Mouse (Mus musculus): ENCODE measurements around the gene Galm. TPM values are rescaled to one million over a fixed set of nuclear protein-coding genes. Genes with fewer than 3 reads are reported as not detected.
"Not testable (repeated sequence)": the region's sequence is repeated elsewhere in the genome, so short reads cannot be mapped to it uniquely, and the experiment has no call there.

Galm gene
- polyA plus RNA-seq, 1 experiment, result not detected

DNA sequence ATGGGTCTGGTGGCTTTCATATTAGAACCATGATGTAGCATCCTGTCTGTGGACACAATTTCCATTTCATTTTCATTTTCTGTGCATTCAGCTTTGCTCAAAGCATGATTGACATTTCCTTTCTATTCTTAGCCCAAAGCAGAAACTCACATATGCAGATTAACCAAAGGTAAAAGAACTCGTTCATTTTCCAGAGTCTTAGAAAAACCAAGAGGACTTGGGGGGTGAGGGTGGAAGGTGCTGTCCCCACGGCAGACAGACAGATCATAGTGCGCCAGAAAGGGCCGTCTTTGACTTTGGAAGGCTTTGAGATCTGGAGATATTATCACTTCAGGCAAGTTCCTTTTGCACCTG, 48.1 kb downstream of the Galm start:
- H3K4me1 ChIP-seq (ENCODE audit: control insufficient read depth), result no peaks in the 10 kb centered on the region
- H3K4me3 ChIP-seq (replicated peaks), result no peak overlapping the region
- TF ChIP-seq TAL1 (IDR thresholded peaks at IDR 0.05; ENCODE audit: low read length), result no peak
- H3K27me3 ChIP-seq (ENCODE audit: control insufficient read depth), result peaks cover 3% of the 10 kb centered on the region; the same call in 1 of the 2 replicates
- no peaks in the 10 kb centered on the region for H3K36me3 ChIP-seq (ENCODE audit: control insufficient read depth)
- H3K9me3 ChIP-seq (ENCODE audit: control insufficient read depth, low read length), result no peaks in the 10 kb centered on the region

DNA sequence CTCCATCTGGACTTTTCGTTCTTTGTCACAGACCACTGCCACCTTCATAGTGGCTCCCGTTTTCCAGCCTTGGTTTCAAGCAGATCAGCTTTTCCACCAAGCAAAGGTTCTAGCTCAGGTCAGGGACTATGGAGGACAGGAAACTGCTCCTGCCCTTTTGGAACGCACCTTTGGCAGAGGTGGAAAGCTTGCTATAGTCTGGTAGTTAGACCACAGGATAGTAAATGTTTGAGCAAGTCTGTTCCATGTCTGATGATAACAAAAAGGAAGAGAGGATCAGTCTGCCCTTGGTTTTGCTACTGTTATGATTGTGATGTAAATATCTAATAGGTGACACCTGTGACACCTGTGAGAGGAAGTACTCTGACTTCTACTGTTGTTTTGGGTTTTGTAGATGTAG, 48.7 kb downstream of the Galm start:
- no peak for TF ChIP-seq TAL1 (IDR thresholded peaks at IDR 0.05; ENCODE audit: low read length)
- TF ChIP-seq GATA1 (IDR thresholded peaks at IDR 0.05; ENCODE audit: low read length), result no peak
- no peaks in the 10 kb centered on the region for H3K4me1 ChIP-seq (ENCODE audit: control insufficient read depth)
- no peak overlapping the region for H3K4me3 ChIP-seq (replicated peaks)
- H3K36me3 ChIP-seq (ENCODE audit: control insufficient read depth), result no peaks in the 10 kb centered on the region
- H3K9me3 ChIP-seq (ENCODE audit: control insufficient read depth, low read length), result no peaks in the 10 kb centered on the region
- peaks cover 3% of the 10 kb centered on the region; the same call in 1 of the 2 replicates for H3K27me3 ChIP-seq (ENCODE audit: control insufficient read depth)

DNA sequence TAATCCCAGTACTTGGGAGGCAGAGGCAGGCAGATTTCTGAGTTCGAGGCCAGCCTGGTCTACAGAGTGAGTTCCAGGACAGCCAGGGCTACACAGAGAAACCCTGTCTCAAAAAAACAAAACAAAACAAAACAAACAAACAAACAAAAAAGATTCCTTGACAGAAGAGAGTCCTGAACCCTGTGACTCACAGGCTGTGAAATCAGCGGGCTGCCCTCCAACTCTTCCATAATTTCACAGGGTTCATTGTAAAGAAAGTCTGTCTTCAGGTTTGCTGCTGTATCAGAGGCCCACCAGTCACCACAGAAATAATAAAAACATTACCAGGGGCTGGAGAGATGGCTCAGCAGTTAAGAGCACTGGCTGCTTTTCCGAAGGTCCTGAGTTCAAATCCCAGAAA, 51.6 kb downstream of the Galm start:
- not testable (repeated sequence) for H3K4me1 ChIP-seq (ENCODE audit: control insufficient read depth); H3K27me3 ChIP-seq (ENCODE audit: control insufficient read depth); H3K36me3 ChIP-seq (ENCODE audit: control insufficient read depth); H3K9me3 ChIP-seq (ENCODE audit: control insufficient read depth, low read length); H3K4me3 ChIP-seq (replicated peaks)

DNA sequence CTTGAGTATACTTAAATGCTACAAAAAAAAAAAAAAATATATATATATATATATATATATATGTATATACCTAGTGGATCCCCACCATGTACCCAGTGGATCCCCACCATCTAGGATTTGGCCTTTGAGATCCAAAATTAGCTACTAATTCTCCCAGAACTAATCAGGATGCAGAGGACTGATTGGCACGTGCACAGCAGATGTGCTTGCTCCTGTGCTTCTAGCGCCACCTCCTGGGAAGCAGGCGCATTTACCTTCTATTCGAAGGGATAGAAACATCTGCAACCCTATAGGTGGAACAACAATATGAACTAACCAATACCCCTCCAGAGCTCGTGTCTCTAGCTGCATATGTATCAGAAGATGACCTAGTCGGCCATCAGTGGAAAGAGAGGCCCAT, 52.7 kb downstream of the Galm start:
- no peaks in the 10 kb centered on the region for H3K27me3 ChIP-seq (ENCODE audit: control insufficient read depth)

DNA sequence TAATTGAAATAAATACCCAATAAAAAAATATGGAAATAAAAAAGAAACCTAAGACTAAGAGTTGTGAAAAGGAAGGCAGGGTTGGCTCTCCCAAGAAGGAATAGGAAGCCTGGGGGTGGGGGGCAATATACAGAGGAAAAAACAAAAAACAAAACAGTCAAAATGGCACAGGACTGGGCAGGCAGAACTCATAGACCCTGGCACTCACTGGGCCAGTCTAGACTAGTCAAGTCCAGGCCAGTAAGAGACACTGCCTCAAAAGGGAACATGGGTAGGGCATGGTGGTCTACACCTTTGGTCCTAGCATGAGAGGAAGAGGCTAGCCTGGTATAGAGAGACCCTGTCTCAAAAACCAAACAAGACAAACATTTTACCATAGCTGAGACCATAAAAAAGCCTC, 53.2 kb downstream of the Galm start:
- H3K9me3 ChIP-seq (ENCODE audit: control insufficient read depth, low read length), result no peaks in the 10 kb centered on the region
- H3K36me3 ChIP-seq (ENCODE audit: control insufficient read depth), result no peaks in the 10 kb centered on the region; the same call in 1 of the 2 replicates
- TF ChIP-seq TAL1 (IDR thresholded peaks at IDR 0.05; ENCODE audit: low read length) (no peak), GATA1 (IDR thresholded peaks at IDR 0.05; ENCODE audit: low read length) (no peak)
- H3K27me3 ChIP-seq (ENCODE audit: control insufficient read depth), result no peaks in the 10 kb centered on the region
- no peaks in the 10 kb centered on the region for H3K4me1 ChIP-seq (ENCODE audit: control insufficient read depth)
- H3K4me3 ChIP-seq (replicated peaks), result no peak overlapping the region

More for the DNA sequence above, 52.7 kb downstream of the Galm start:
- Histone ChIP-seq H3K4me3 (replicated peaks) (no peak overlapping the region), H3K9me3 (ENCODE audit: control insufficient read depth, low read length) (no peaks in the 10 kb centered on the region), H3K36me3 (ENCODE audit: control insufficient read depth) (no peaks in the 10 kb centered on the region; the same call in 1 of the 2 replicates), H3K4me1 (ENCODE audit: control insufficient read depth) (no peaks in the 10 kb centered on the region)
- TF ChIP-seq TAL1 (IDR thresholded peaks at IDR 0.05; ENCODE audit: low read length) (no peak), GATA1 (IDR thresholded peaks at IDR 0.05; ENCODE audit: low read length) (no peak)

DNA sequence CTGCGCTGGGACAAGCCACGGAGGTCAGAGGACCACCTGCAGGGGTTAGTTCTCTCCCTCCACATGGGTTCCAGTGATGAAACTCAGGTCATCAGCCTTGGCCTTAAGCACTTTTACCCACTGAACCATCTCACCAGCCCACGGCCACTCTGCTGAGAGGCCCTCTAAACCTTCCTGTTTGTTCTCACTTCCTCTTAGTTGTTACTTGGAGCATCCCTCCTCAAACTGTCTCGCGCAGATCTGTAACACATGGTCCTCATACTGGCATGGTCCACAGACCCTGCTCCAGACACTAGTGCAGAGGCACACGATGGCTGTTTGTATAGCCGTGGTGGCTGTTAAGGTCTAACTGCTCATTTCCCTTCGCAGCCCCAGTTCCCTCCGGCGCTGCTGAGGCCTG, 56.3 kb downstream of the Galm start:
- no peak overlapping the region for H3K4me3 ChIP-seq (replicated peaks)
- peaks cover 4% of the 10 kb centered on the region for H3K9me3 ChIP-seq (ENCODE audit: control insufficient read depth, low read length)
- H3K4me1 ChIP-seq (ENCODE audit: control insufficient read depth), result no peaks in the 10 kb centered on the region
- no peak for TF ChIP-seq GATA1 (IDR thresholded peaks at IDR 0.05; ENCODE audit: low read length)
- TF ChIP-seq TAL1 (IDR thresholded peaks at IDR 0.05; ENCODE audit: low read length), result no peak
- no peaks in the 10 kb centered on the region; the same call in 1 of the 2 replicates for H3K36me3 ChIP-seq (ENCODE audit: control insufficient read depth)
- H3K27me3 ChIP-seq (ENCODE audit: control insufficient read depth), result no peaks in the 10 kb centered on the region

DNA sequence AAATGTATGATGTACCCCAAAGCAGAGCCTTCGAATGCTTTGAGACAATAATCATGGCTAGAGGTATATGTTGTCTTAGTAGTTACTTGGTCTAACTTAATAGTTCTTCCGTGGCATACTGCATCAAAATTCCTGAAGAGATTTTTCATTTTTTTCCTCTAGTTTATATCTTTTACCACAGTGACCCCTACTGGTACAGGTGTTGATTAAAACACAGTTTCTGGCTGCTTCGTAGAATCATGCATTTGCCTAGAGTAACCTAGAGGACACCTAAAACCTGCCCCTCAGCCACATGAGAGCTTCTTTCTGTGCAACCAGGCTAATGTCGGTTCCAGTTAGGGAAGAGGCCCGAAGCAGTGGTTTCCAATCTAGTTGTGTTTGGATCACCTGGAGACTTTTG, 65.8 kb downstream of the Galm start:
- TF ChIP-seq TAL1 (IDR thresholded peaks at IDR 0.05; ENCODE audit: low read length) (no peak), GATA1 (IDR thresholded peaks at IDR 0.05; ENCODE audit: low read length) (no peak)
- Histone ChIP-seq H3K9me3 (ENCODE audit: control insufficient read depth, low read length) (no peaks in the 10 kb centered on the region), H3K4me3 (replicated peaks) (no peak overlapping the region), H3K27me3 (ENCODE audit: control insufficient read depth) (no peaks in the 10 kb centered on the region), H3K4me1 (ENCODE audit: control insufficient read depth) (no peaks in the 10 kb centered on the region), H3K36me3 (ENCODE audit: control insufficient read depth) (peaks cover 33% of the 10 kb centered on the region)

DNA sequence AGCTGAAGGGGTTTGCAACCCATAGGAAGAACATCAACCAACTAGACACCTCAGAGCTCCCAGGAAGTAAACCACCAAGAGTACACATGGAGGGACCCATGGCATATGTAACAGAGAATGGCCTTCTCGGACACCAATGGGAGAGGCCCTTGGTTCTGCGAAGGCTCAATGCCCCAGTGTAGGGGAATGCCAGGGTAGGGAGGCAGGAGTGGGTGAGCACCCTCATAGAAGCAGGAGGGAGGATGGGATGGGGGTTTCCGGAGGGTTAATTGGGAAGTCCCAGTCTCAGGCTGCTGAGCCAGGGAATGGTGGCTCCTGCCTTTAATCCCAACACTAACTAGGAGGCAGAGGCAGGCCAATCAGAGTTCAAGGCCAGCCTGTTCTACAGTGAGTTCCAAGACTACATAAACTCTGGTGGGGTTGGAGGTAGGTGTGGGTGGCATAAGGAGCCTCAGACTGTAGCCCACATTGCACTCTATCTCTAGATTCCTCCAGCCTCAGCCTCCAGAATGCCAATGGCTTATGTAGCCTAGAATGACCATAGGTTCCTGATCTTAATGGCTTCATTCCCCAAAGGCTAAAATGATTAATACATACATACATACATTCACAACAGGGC, 72.0 kb downstream of the Galm start:
- Histone ChIP-seq H3K4me3 (replicated peaks) (no peak overlapping the region), H3K36me3 (ENCODE audit: control insufficient read depth) (peaks cover 89% of the 10 kb centered on the region), H3K4me1 (ENCODE audit: control insufficient read depth) (peaks cover 4% of the 10 kb centered on the region), H3K27me3 (ENCODE audit: control insufficient read depth) (no peaks in the 10 kb centered on the region), H3K9me3 (ENCODE audit: control insufficient read depth, low read length) (no peaks in the 10 kb centered on the region)
- no peak for TF ChIP-seq TAL1 (IDR thresholded peaks at IDR 0.05; ENCODE audit: low read length)
- no peak for TF ChIP-seq GATA1 (IDR thresholded peaks at IDR 0.05; ENCODE audit: low read length)

DNA sequence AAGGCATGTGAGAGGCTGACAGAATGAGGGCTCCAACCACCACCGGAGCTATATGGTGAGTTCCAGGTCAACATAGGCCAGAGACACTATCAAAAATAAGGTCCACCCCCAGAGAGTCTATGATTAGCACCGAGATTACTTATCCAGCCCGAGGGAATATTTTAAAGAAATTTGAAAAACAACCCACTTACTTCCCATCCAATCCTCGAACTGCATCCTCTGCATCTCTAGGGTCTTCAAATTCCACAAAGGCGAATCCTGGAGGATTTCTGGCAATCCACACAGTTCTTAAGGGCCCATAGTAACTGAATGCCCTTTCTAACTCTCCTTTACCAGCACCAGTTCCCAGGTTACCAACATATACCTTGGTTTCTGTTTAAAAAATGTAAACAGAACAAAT, 78.4 kb downstream of the Galm start:
- Histone ChIP-seq H3K9me3 (ENCODE audit: control insufficient read depth, low read length) (no peaks in the 10 kb centered on the region), H3K4me3 (replicated peaks) (peak overlapping the region; percentile 98), H3K27me3 (ENCODE audit: control insufficient read depth) (no peaks in the 10 kb centered on the region), H3K4me1 (ENCODE audit: control insufficient read depth) (peaks cover 27% of the 10 kb centered on the region), H3K36me3 (ENCODE audit: control insufficient read depth) (peaks cover 54% of the 10 kb centered on the region)
- no peak for TF ChIP-seq TAL1 (IDR thresholded peaks at IDR 0.05; ENCODE audit: low read length)
- TF ChIP-seq GATA1 (IDR thresholded peaks at IDR 0.05; ENCODE audit: low read length), result no peak

DNA sequence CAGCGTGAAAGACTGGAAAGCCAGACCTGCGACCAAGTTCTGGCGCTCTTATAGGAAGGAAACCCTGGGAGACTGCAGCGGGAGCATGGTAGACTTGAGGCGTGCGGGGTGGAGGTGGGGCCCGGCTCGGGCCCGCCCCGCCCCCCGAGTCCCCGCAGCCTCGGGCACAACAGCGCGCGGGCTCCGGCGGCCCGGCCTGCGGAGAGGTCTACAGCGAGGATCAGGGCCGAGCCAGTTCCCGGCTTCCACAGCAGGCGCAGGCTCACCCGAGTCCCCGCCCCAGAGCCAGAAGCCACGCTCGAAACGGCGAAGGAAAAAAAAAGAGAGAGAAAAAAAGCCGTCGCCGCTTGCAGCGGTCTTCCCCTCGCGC, 79.0 kb downstream of the Galm start:
- Histone ChIP-seq H3K9me3 (ENCODE audit: control insufficient read depth, low read length) (no peaks in the 10 kb centered on the region), H3K27me3 (ENCODE audit: control insufficient read depth) (peaks cover 3% of the 10 kb centered on the region; the same call in 1 of the 2 replicates), H3K4me1 (ENCODE audit: control insufficient read depth) (peaks cover 27% of the 10 kb centered on the region), H3K4me3 (replicated peaks) (peak overlapping the region; percentile 98), H3K36me3 (ENCODE audit: control insufficient read depth) (peaks cover 47% of the 10 kb centered on the region)
- no peak for TF ChIP-seq TAL1 (IDR thresholded peaks at IDR 0.05; ENCODE audit: low read length)
- no peak for TF ChIP-seq GATA1 (IDR thresholded peaks at IDR 0.05; ENCODE audit: low read length)

Data from erythroblast, embryonic 14.5 days (primary cell).